Mouse (Mus musculus) cerebellum, adult 18-20 months (tissue): ENCODE measurements at regions not wholly inside any gene's neighbourhood (a gene's known extent, or its start where the extent isn't known, plus 50 kb on each side); places are given as distances from the start of the nearest gene placed in this dataset.
"Not testable (repeated sequence)": the region's sequence is repeated elsewhere in the genome, so short reads cannot be mapped to it uniquely, and the experiment has no call there.

Experiments
- DNase-seq, 2 experiments: peaks; one replicate each; pipeline ENCODE4 v3.0.0; 2021

GRCm38 (mm10) chr8:118209301-118209700 is 74.2 kb upstream of the Cdh13 start:
- not testable (repeated sequence) for DNase-seq

GRCm38 (mm10) chr8:118190866-118191265 is 92.7 kb upstream of the Cdh13 start:
- DNase-seq, result no peak

- DNase-seq, result no peak
Observed at GRCm38 (mm10) chr8:118189226-118189625, 94.3 kb upstream of the Cdh13 start.

- no peak for DNase-seq
Observed at GRCm38 (mm10) chr8:118169001-118169413, 114.5 kb upstream of the Cdh13 start.

GRCm38 (mm10) chr8:118162171-118162570 is 121.4 kb upstream of the Cdh13 start:
- DNase-seq, result peak; percentile 2 to 4

- DNase-seq, result no peak
Observed at GRCm38 (mm10) chr8:118147359-118148205, 136.0 kb upstream of the Cdh13 start.

- peak; percentile 12 to 13 for DNase-seq
Observed at GRCm38 (mm10) chr8:118144546-118144945, 139.0 kb upstream of the Cdh13 start.

- no peak for DNase-seq
Observed at GRCm38 (mm10) chr8:118142311-118142710, 141.2 kb upstream of the Cdh13 start.

- no peak for DNase-seq
Observed at GRCm38 (mm10) chr8:118139928-118140327, 143.6 kb upstream of the Cdh13 start.

GRCm38 (mm10) chr8:118137846-118138245 is 145.7 kb upstream of the Cdh13 start:
- no peak for DNase-seq

- no peak for DNase-seq
Observed at GRCm38 (mm10) chr8:118124993-118125392, 158.5 kb upstream of the Cdh13 start.

GRCm38 (mm10) chr8:118114253-118114652 is 169.3 kb upstream of the Cdh13 start:
- DNase-seq, result no peak

GRCm38 (mm10) chr8:118104464-118105050 is 179.0 kb upstream of the Cdh13 start:
- no peak for DNase-seq

- DNase-seq, result no peak
Observed at GRCm38 (mm10) chr8:118101346-118101745, 182.2 kb upstream of the Cdh13 start.

GRCm38 (mm10) chr8:118062736-118063135 is 220.8 kb upstream of the Cdh13 start:
- no peak for DNase-seq

- no peak for DNase-seq
Observed at GRCm38 (mm10) chr8:118056781-118057180, 226.8 kb upstream of the Cdh13 start.

- no peak for DNase-seq
Observed at GRCm38 (mm10) chr8:118055536-118055935, 228.0 kb upstream of the Cdh13 start.

GRCm38 (mm10) chr8:118050386-118050785 is 233.1 kb upstream of the Cdh13 start:
- DNase-seq, result no peak

- no peak for DNase-seq
Observed at GRCm38 (mm10) chr8:118042253-118042860, 240.6 kb upstream of the Mphosph6 start.

- no peak for DNase-seq
Observed at GRCm38 (mm10) chr8:118041253-118041652, 239.5 kb upstream of the Mphosph6 start.

- no peak for DNase-seq
Observed at GRCm38 (mm10) chr8:118037801-118038200, 236.1 kb upstream of the Mphosph6 start.

- DNase-seq, result peak in 1 of 2 experiments; percentile 2
Observed at GRCm38 (mm10) chr8:118034051-118034450, 232.3 kb upstream of the Mphosph6 start.

- DNase-seq, result no peak
Observed at GRCm38 (mm10) chr8:118031406-118031805, 229.7 kb upstream of the Mphosph6 start.
